Mouse (Mus musculus): ENCODE results near the gene Taf9b. TPM values are rescaled to one million over a fixed set of nuclear protein-coding genes. Genes with fewer than 3 reads are reported as not detected.
"Not testable (repeated sequence)": the region's sequence is repeated elsewhere in the genome, so short reads cannot be mapped to it uniquely, and the experiment has no call there.

Gene Taf9b
- 10 to 100 TPM; 24.8 to 29.9 TPM for total RNA-seq (2021)
- long read RNA-seq, experiment 1, transcript Taf9b-201 (7 exons, 2,633 nt): major isoform, 29 of 32 reads
- long read RNA-seq, experiment 1, partial matches to known transcripts: 0 of 32 reads
- long read RNA-seq, experiment 1, other reads (novel, unspliced or antisense): 3 of 32 reads
- long read RNA-seq, experiment 2, transcript Taf9b-201 (7 exons, 2,633 nt): major isoform, 42 of 51 reads
- long read RNA-seq, experiment 2, partial matches to known transcripts: 0 of 51 reads
- long read RNA-seq, experiment 2, other reads (novel, unspliced or antisense): 9 of 51 reads

DNA sequence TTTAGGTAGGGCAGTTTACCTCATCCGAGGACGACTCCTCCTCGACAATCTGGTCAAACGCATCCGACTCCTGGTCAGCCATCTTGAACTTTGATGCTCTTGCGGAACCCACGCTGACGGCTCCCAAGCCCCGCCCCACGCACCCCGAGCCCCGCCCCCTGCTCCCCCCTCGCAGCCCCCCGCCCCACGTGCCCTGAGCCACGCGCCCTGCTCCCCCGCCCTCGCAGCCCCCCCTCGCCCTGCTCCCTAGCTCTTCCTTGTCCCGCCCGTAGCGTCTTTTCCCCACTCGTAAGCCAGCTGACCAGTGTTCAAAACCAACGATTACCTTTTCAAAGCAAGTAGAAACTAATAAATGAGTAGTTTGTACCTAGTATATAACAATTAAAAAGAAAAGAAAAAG is at the start of gene Taf9b:
TSS of gene Taf9b (minus strand) at position 101 of the 400 bp plus-strand sequence.
- DNase-seq (ENCODE audit: low spot score in 2 of 2): no peak

GRCm38 (mm10) chrX:106255276-106255675 is 34.3 kb upstream of the Taf9b start, which contains the start of gene Fnd3c2:
Gene Fnd3c2, minus strand, starts transcription at chrX:106255376.
- no peak for DNase-seq (ENCODE audit: low spot score in 2 of 2)

- peak; percentile 59 to 69 for DNase-seq (ENCODE audit: low spot score in 2 of 2)
Observed at GRCm38 (mm10) chrX:106219171-106220032, 1.6 kb downstream of the Taf9b start.

GRCm38 (mm10) chrX:106209100-106209499 is 11.9 kb downstream of the Taf9b start:
- no peak for DNase-seq (ENCODE audit: low spot score in 2 of 2)

DNA sequence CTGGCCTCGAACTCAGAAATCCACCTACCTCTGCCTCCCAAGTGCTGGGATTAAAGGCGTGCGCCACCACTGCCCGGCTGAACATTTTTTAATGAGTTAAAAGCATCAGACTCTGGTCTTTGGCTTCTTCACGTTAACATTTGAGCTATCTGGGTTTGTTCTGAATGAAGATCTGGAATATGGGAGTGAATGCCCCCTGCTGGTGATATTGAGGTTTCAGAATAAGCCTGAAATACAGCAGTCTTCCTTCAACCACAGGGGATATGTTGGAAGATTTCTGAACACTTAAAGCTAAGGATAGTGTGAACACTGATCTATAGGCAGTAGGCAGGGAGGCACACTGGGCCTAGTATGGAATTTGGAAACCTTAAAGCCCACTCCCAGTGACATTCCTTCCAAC is 22.1 kb downstream of the Taf9b start:
- DNase-seq (ENCODE audit: low spot score in 2 of 2): no peak

GRCm38 (mm10) chrX:106197308-106197707 is 23.6 kb downstream of the Taf9b start:
- no peak for DNase-seq (ENCODE audit: low spot score in 2 of 2)

DNA sequence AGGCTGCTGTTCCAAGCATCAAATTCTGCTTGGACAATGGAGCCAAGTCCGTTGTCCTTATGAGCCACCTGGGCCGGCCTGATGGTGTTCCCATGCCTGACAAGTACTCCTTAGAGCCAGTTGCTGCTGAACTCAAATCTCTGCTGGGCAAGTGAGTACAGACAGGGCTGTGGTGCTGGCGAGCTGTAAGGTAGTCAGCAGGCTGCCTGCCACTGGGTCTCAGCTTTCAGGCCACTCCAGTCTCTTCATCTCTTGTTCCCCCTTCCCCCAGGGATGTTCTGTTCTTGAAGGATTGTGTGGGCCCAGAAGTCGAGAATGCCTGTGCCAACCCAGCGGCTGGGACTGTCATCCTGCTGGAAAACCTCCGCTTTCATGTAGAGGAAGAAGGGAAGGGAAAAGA is 26.6 kb downstream of the Taf9b start:
- not testable (repeated sequence) for DNase-seq (ENCODE audit: low spot score in 2 of 2)

DNA sequence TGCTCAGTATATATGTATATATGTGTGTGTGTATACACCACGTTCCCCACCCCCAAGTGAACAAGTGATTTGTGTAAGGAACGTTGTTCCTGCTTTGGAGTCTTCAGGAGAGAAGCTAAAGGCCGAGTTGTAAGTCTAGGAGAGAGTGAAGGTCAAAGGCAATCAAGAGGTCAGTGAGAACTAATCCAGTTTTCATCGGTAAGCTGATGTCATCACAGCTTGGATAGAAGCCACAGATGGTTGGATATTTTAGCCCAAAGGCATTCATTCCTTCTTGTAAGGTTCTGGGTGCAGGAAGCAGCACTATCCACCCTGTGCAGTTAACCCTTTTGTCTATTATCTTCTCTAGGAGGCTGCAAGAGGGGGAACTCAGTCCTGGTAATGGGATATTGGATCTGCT is 30.9 kb downstream of the Taf9b start:
- DNase-seq (ENCODE audit: low spot score in 2 of 2): no peak

GRCm38 (mm10) chrX:106189356-106189755 is 31.6 kb downstream of the Taf9b start:
- DNase-seq (ENCODE audit: low spot score in 2 of 2): no peak

GRCm38 (mm10) chrX:106187737-106188136 is 33.2 kb downstream of the Taf9b start:
- DNase-seq (ENCODE audit: low spot score in 2 of 2): no peak

GRCm38 (mm10) chrX:106186713-106187649 is 34.0 kb downstream of the Taf9b start, which contains the start of gene Pgk1:
Gene Pgk1, plus strand, starts transcription at chrX:106187100.
- DNase-seq (ENCODE audit: low spot score in 2 of 2): peak; percentile 81 to 92

GRCm38 (mm10) chrX:106185706-106186105 is 35.3 kb downstream of the Taf9b start:
- DNase-seq (ENCODE audit: low spot score in 2 of 2): no peak

DNA sequence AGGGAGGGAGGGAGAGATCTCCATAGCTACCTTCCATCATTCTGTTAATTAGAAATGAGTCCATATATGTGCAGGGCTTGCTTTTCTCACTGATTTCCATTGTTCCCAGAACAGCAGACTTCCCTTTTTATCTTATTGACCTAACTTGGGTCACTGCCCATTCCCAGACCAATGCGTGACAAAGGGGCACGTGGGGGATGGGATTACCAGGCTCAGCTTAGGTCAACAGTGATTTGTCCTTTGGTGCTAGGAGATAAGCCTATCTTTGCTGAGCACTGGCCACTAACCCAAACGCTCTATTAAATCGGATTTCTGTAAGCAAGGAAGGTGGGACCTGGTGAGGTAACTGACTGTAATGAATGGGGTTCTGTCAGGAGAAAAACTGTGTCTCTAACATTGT is 36.7 kb downstream of the Taf9b start:
- DNase-seq (ENCODE audit: low spot score in 2 of 2): no peak

GRCm38 (mm10) chrX:106176331-106176730 is 44.6 kb downstream of the Taf9b start:
- DNase-seq (ENCODE audit: low spot score in 2 of 2): no peak

DNA sequence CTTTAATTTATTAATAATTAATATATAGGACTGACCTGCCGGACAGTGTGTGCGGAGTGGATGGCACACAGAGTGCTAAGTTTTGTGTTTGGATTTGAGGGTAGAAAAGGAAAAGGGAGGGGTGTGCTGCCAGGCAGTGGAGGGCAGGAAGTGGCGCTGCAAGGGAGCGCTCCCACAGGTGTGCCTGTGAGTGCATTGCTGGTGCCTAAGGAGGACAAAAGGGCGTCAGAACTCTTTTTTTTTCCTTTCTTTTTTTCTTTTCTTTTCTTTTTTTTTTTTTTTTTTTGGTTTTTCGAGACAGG is 49.2 kb downstream of the Taf9b start:
- no peak for DNase-seq (ENCODE audit: low spot score in 2 of 2)

DNA sequence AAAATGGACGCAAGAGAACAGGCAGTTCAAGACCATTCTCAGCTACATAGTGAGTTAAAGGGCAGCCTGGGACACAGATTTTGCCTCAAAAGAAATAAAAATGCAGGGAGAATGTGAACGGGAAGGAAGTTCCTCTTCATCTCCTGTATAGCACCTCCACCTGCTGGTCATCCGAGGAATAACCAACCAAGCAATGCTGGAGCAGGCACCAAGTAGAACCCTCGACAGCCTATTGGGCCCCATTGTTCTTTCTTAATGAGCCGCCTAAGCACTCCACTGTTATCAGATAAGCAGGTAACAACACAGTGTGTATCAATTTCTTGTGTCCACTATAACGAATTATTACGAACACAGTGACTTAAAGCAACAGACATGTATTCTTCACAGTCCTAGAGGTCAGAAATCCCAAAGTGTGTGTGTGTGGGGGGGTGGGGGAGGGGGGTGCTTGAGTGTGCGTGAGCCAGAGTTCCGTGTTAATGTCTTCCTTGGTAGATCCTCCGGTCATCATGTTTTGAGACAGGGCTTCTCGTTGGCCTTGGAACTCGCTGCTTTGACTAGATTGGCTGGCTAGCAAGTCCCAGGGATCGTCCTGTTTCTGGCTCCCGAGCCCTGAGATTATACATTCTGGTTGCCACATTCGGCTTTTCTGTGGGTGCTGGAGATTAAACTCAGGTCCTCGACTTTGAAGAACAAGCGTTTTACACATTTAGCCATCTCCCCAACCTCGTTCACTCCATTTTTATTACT is 49.7 kb downstream of the Taf9b start:
- DNase-seq (ENCODE audit: low spot score in 2 of 2): peak; percentile 68 to 78

- DNase-seq (ENCODE audit: low spot score in 2 of 2): no peak
Observed at GRCm38 (mm10) chrX:106165089-106165488, 55.9 kb downstream of the Taf9b start.

- DNase-seq (ENCODE audit: low spot score in 2 of 2): no peak
Observed at GRCm38 (mm10) chrX:106164555-106164954, 56.4 kb downstream of the Taf9b start.

DNA sequence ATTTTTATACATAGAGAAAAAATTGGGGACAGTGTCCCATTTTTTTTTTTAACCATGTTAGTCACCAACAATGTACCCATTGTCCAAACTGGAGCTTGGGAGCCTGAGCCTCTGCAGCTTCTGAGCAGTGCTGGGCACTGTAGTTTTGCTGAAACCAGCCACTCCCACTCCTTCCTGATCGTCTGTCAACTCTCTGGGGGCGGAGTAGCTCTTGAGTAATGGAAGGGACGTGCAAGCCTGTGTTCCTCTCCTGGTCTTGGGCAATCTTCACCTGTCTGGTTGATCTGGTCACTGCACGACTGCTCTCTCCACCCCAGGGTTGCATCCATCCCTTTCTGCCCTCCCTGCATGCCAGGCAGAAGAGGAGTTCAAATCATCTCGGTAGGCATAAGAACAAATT is 57.0 kb downstream of the Taf9b start:
- DNase-seq (ENCODE audit: low spot score in 2 of 2): no peak
